Mouse (Mus musculus) duodenum, adult 2 months (tissue): Measurements from ENCODE around the gene Gphb5. TPM values are rescaled to one million over a fixed set of nuclear protein-coding genes. Genes with fewer than 3 reads are reported as not detected.

Experiments used
- polyA plus RNA-seq: library from polyadenylated mRNA; depleted of rRNA; stranded (reverse); fragments of >200 nt; gene quantifications from 2 replicates; pipeline ENCODE4 v1.2.3, GENCODE M21; 2012; ENCODE audit warnings: low replicate concordance; rRNA removed

Gphb5 gene
- not detected in 2 replicates for polyA plus RNA-seq

DNA sequence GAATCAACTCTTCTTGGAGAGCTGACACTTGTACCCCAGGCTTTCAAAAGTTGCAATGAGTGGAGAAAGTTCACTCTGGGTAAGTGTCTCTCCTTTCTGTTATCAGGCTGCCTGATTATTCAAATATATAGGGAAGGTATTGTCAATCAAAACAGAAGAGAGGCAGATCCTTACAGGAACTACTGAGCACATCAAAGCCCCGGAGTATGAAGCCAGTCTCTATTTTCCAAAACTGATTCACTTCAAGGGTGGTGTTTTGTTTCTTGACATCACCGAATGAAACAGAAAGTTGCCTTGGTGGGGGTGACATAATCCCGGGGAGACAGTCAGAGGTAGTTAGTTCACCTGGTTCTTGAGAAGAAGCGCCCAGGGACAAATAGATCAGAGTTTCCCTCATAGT is at the start of gene Gphb5:
Gene Gphb5 (minus strand): TSS at position 101 of the 400 bp plus-strand sequence.

Other genes with a start within 250 kb of the Gphb5 start
- not detected in 2 replicates for gene Kcnh5, start 239.4 kb downstream of the Gphb5 start, polyA plus RNA-seq
- 6.7 and 13.3 TPM in 2 replicates for gene Rhoj, start 108.5 kb downstream of the Gphb5 start, polyA plus RNA-seq
- 13.5 and 16.8 TPM in 2 replicates for gene Ppp2r5e, start 179.5 kb upstream of the Gphb5 start, polyA plus RNA-seq